Comparison of ENCODE assay signal across 23 mouse cellular contexts in genomic region chr1:75010817-75011216, GRCm38 (mm10). TPM values are rescaled to one million over a fixed set of nuclear protein-coding genes. Genes with fewer than 3 reads are reported as not detected.
"Had no signal": no experiment of that assay in that cellular context is flagged by ENCODE, and none has a peak within 500 bp of the region (broad histone marks: within the 10 kb centered on the region; RNA-seq: fewer than 3 reads in every experiment).

No protein-coding gene starts in this region.

- H3K4me3 ChIP-seq: kidney, embryonic 15.5 days; left cerebral cortex, adult 2 months; lung, embryonic 15.5 days; megakaryocyte, embryonic 14.5 days; midbrain, embryonic 10.5 days; midbrain, embryonic 13.5 days; myocyte; neural tube, embryonic 13.5 days had no signal

- H3K9me3 ChIP-seq: kidney, embryonic 15.5 days; lung, embryonic 15.5 days; megakaryocyte, embryonic 14.5 days; midbrain, embryonic 10.5 days; midbrain, embryonic 13.5 days; neural tube, embryonic 13.5 days had no signal

- DNase-seq: kidney, adult 11 months; kidney, adult 8-10 months; kidney, postnatal 10 days; layer of hippocampus, postnatal 36 days; lung, adult 18-20 months; lung, postnatal 10 days; lung, postnatal 36 days; right cerebral cortex, postnatal 25 days; thymus, adult 2 months; thymus, postnatal 14 days had no signal

- H3K27me3 ChIP-seq: lung, embryonic 15.5 days; midbrain, embryonic 13.5 days had no signal

- ATAC-seq: midbrain, embryonic 13.5 days; midbrain, embryonic 16.5 days had no signal

- H3K27ac ChIP-seq: kidney, embryonic 15.5 days; left cerebral cortex, adult 2 months; liver, embryonic 14.5 days; lung, embryonic 15.5 days; midbrain, embryonic 10.5 days; midbrain, embryonic 13.5 days; neural tube, embryonic 13.5 days had no signal

- H3K9ac ChIP-seq: kidney, embryonic 15.5 days; liver, embryonic 14.5 days; lung, embryonic 15.5 days; midbrain, embryonic 13.5 days; neural tube, embryonic 13.5 days had no signal

- H3K36me3 ChIP-seq: kidney, embryonic 15.5 days; lung, embryonic 15.5 days; midbrain, embryonic 10.5 days; midbrain, embryonic 13.5 days; neural tube, embryonic 13.5 days had no signal

- H3K4me1 ChIP-seq: megakaryocyte, embryonic 14.5 days; midbrain, embryonic 13.5 days had no signal

- H3K4me2 ChIP-seq: kidney, embryonic 15.5 days; liver, embryonic 11.5 days; lung, embryonic 15.5 days; midbrain, embryonic 13.5 days; neural tube, embryonic 13.5 days had no signal

RNA-seq across cellular contexts. Expression of gene Ihh, which starts 59.3 kb away (rescaled TPM):
- total RNA-seq: monocyte, adult 5-6 weeks; neutrophil, adult 5-6 weeks had no signal
